Mouse (Mus musculus): ENCODE results near the gene Ncoa3. TPM values are rescaled to one million over a fixed set of nuclear protein-coding genes. Genes with fewer than 3 reads are reported as not detected.

Gene Ncoa3
- total and polyA plus RNA-seq, 3 experiments, result 20.1 to 32.1 (median 29.1) TPM

DNA sequence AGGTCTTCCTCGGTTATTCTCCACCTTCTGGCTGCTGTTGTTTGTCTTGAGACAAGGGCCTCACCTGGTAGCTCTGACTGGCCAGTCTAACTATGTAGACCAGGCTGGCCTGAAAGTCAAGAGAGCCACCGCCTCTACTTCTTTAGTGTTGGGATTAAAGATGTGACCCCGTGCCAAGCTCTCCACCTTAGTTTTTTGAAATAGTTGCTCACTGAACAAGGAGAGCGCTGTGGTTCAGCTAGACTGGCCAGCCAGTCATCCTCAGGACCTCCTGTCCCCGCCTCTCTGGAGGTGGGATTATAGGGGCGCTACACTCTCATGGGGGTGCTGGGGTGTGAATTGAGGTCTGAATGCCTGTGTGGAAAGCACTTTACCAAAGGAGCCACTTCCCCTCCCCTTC lies 7.5 kb upstream of the Ncoa3 start:
- Histone ChIP-seq H3K4me1 (ENCODE audit: control insufficient read depth, insufficient read depth, low read length) (peaks cover 23% of the 10 kb centered on the region), H3K36me3 (ENCODE audit: control insufficient read depth, insufficient read depth, low read length) (peaks cover 2% of the 10 kb centered on the region; the same call in 1 of the 2 replicates), H3K27ac (peak overlapping the region; percentile 44; the same call in 1 of the 2 replicates), H3K4me3 (no peak overlapping the region), H3K27me3 (ENCODE audit: control insufficient read depth, insufficient read depth, low read length) (no peaks in the 10 kb centered on the region), H3K79me2 (replicated peaks; ENCODE audit: control insufficient read depth, insufficient read depth, low read length) (no peaks in the 10 kb centered on the region), H3K9ac (ENCODE audit: low read depth, low read length) (no peak overlapping the region)
- no peak for DNase-seq
- TF ChIP-seq CTCF (IDR thresholded peaks at IDR 0.05), result no peak
- TF ChIP-seq POLR2A (IDR thresholded peaks at IDR 0.05; ENCODE audit: insufficient read depth, low read depth, low read length), result no peak
- no peak for TF ChIP-seq EP300 (IDR thresholded peaks at IDR 0.05; ENCODE audit: insufficient read depth, low read depth, low read length)
- intact Hi-C loops (cut with DNase I), result no loop called here
- 95% methylated on average over 6 of the region's 6 CpGs for WGBS

DNA sequence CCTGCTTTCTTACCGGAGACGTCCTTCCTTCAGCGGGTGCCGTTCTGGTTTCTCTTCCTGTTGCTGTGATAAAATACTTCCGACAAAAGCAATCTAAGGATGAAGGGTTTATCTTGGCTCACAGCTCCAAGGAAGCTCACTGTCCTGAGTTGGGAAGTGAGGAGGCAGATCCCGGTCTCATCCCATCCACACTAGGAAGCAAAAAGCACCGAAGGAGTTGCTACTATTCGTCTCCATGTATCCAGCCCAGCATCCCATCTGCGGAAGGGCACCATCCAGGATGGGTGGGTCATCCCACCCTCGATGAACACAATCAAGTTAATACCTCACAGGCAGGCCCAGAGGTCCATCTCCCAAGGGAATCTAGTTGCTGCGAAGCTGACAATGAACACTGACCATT lies 6.9 kb upstream of the Ncoa3 start:
- TF ChIP-seq POLR2A (IDR thresholded peaks at IDR 0.05; ENCODE audit: insufficient read depth, low read depth, low read length) (no peak), EP300 (IDR thresholded peaks at IDR 0.05; ENCODE audit: insufficient read depth, low read depth, low read length) (0 out of 2 replicates have a peak, but pooled peaks have one; percentile 31)
- H3K4me3 ChIP-seq, result no peak overlapping the region
- peak overlapping the region; percentile 44; the same call in 1 of the 2 replicates for H3K27ac ChIP-seq
- no peaks in the 10 kb centered on the region for H3K79me2 ChIP-seq (replicated peaks; ENCODE audit: control insufficient read depth, insufficient read depth, low read length)
- H3K9ac ChIP-seq (ENCODE audit: low read depth, low read length), result no peak overlapping the region
- no peak for DNase-seq
- H3K36me3 ChIP-seq (ENCODE audit: control insufficient read depth, insufficient read depth, low read length), result peaks cover 2% of the 10 kb centered on the region; the same call in 1 of the 2 replicates
- H3K4me1 ChIP-seq (ENCODE audit: control insufficient read depth, insufficient read depth, low read length), result peaks cover 23% of the 10 kb centered on the region
- intact Hi-C loops (cut with DNase I), result no loop called here
- WGBS, result 51% methylated on average over 11 of the region's 11 CpGs
- H3K27me3 ChIP-seq (ENCODE audit: control insufficient read depth, insufficient read depth, low read length), result no peaks in the 10 kb centered on the region

DNA sequence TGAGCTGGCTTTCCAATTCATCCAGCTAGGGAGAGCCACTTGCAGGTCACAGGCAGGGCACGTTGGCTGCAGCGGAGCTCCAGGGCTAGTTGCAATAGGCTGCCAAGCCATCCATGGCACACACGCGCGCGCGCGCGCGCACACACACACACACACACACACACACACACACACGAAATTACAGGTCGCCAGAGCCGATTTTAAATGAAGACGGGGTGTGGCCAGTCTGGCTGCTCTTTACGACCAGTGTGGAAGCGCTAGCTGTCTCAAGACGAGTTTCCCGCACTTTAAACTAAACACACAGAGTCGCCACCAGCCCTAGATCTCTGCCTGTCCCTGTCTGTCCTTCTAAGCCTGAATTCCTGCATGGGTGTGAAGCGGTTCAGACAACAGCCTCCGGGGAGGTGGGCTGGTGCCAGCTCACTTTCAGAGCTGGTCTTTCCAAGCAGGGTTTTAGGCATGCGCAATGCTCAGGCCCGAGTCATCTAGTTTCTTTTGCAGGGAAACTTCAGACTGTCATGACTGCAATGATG lies 5.4 kb upstream of the Ncoa3 start:
- no peaks in the 10 kb centered on the region for H3K27me3 ChIP-seq (ENCODE audit: control insufficient read depth, insufficient read depth, low read length)
- peak overlapping the region; percentile 54 for H3K4me3 ChIP-seq
- H3K27ac ChIP-seq, result peak overlapping the region; percentile 86
- peaks cover 20% of the 10 kb centered on the region for H3K4me1 ChIP-seq (ENCODE audit: control insufficient read depth, insufficient read depth, low read length)
- DNase-seq, result peak; percentile 78 to 86
- H3K9ac ChIP-seq (ENCODE audit: low read depth, low read length), result peak overlapping the region; percentile 55
- WGBS, result 6% methylated on average over 18 of the region's 23 CpGs
- TF ChIP-seq CTCF (IDR thresholded peaks at IDR 0.05), result peak; percentile 50
- TF ChIP-seq EP300 (IDR thresholded peaks at IDR 0.05; ENCODE audit: insufficient read depth, low read depth, low read length), result 0 out of 2 replicates have a peak, but pooled peaks have one; percentile 49
- TF ChIP-seq POLR2A (IDR thresholded peaks at IDR 0.05; ENCODE audit: insufficient read depth, low read depth, low read length), result peak; percentile 73
- peaks cover 2% of the 10 kb centered on the region; the same call in 1 of the 2 replicates for H3K36me3 ChIP-seq (ENCODE audit: control insufficient read depth, insufficient read depth, low read length)
- intact Hi-C loops (cut with DNase I), result no loop called here
- no peaks in the 10 kb centered on the region for H3K79me2 ChIP-seq (replicated peaks; ENCODE audit: control insufficient read depth, insufficient read depth, low read length)

DNA sequence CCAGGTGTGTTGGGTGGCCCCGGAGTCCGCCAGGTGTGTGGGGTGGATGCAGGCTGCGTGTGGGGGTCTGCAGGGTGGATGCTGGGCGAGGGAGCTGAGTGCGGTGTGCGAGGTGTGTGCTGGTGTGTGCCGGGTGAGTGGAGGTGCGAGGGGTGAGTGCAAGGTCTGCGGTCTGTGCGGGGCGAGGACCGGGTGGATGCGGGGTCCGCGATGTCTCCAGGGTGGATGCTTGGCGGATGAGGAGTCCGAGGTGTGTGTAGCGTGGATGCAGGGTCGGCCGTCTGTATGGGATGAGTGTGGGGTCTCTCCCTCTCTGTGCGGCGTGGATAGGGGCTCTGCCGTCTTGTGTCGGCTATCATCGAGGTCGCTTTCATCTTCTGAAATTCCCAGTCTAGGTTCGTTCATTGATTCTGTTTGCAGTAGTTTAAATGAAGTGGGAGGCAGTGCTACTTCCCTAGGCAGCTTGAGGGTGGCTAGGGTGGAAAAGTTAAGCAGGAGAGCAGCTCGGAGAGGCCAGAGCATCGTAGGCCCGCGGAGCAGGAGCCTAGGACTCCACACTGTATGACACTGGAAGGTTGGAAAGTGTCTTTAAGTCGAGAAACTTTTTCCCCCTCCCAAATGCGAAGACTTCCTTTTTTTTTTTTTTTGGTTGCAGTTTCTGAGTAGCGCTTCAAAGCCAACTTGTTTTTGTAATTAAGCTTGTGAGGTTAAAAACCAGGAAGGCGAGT lies 901 bp downstream of the Ncoa3 start:
- Histone ChIP-seq H3K27me3 (ENCODE audit: control insufficient read depth, insufficient read depth, low read length) (no peaks in the 10 kb centered on the region), H3K36me3 (ENCODE audit: control insufficient read depth, insufficient read depth, low read length) (peaks cover 20% of the 10 kb centered on the region), H3K79me2 (replicated peaks; ENCODE audit: control insufficient read depth, insufficient read depth, low read length) (peaks cover 6% of the 10 kb centered on the region), H3K4me3 (peak overlapping the region; percentile 91), H3K4me1 (ENCODE audit: control insufficient read depth, insufficient read depth, low read length) (peaks cover 12% of the 10 kb centered on the region), H3K27ac (peak overlapping the region; percentile 99), H3K9ac (ENCODE audit: low read depth, low read length) (peak overlapping the region; percentile 97)
- TF ChIP-seq EP300 (IDR thresholded peaks at IDR 0.05; ENCODE audit: insufficient read depth, low read depth, low read length) (no peak), POLR2A (IDR thresholded peaks at IDR 0.05; ENCODE audit: insufficient read depth, low read depth, low read length) (peak; percentile 46; the same call in 1 of the 2 replicates)
- intact Hi-C loops (cut with DNase I), result loop anchor here (2.0 to 5.0 kb wide), 4 partner anchors 39 to 79 kb away; no protein-coding TSS in a partner anchor
- 5% methylated on average over 34 of the region's 35 CpGs for WGBS
- peak in 1 of 2 experiments; percentile 52 for DNase-seq

DNA sequence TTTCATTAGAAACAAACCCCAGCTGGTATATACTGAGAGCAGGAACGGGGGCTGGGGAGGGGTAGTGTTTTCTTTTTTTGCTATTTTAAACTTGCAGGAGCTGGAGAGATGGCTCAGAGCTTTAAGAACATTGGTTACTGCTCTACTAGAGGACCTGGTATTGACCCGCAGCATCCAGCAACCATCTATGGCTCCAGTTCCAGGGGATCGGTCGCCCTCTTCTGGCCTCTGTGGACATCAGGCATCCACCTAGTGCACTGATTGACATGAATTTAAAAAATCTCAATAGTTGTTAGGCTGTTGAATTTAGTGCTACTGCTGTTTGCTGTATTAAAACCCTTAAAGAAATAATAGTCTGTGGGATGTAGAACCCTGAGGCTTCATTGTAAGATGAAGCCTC lies 1.9 kb downstream of the Ncoa3 start:
- no peak for DNase-seq
- Histone ChIP-seq H3K36me3 (ENCODE audit: control insufficient read depth, insufficient read depth, low read length) (peaks cover 23% of the 10 kb centered on the region), H3K4me3 (no peak overlapping the region), H3K9ac (ENCODE audit: low read depth, low read length) (no peak overlapping the region), H3K27me3 (ENCODE audit: control insufficient read depth, insufficient read depth, low read length) (no peaks in the 10 kb centered on the region), H3K27ac (no peak overlapping the region), H3K4me1 (ENCODE audit: control insufficient read depth, insufficient read depth, low read length) (peaks cover 19% of the 10 kb centered on the region), H3K79me2 (replicated peaks; ENCODE audit: control insufficient read depth, insufficient read depth, low read length) (peaks cover 6% of the 10 kb centered on the region)
- 98% methylated on average over 4 of the region's 4 CpGs for WGBS
- intact Hi-C loops (cut with DNase I), result loop anchor here (5.0 kb wide), 1 partner anchor 57 kb away; no protein-coding TSS in a partner anchor
- TF ChIP-seq EP300 (IDR thresholded peaks at IDR 0.05; ENCODE audit: insufficient read depth, low read depth, low read length) (no peak), CTCF (IDR thresholded peaks at IDR 0.05) (peak; percentile 19; the same call in 1 of the 2 replicates)

DNA sequence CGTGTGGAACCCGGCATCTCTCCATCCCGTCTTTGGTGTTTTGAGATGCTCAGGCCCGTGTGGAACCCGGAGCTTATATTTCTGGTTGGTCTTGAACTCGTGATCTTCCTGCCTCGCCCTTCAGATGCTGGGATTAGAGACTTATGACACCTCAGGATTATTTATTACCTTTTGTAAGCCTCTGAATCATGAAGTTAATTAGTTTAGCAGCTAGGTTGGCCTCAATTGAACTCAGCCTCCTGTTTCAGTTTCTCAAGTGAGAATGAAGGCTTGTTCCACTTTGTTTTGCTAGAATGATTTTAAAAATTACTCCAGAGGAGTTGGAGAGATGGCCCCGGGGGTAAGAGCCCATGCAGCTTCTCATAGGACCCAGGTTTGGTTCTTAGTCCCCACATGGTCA lies 3.3 kb downstream of the Ncoa3 start:
- peaks cover 32% of the 10 kb centered on the region for H3K36me3 ChIP-seq (ENCODE audit: control insufficient read depth, insufficient read depth, low read length)
- H3K9ac ChIP-seq (ENCODE audit: low read depth, low read length), result no peak overlapping the region
- H3K27ac ChIP-seq, result peak overlapping the region; percentile 21
- TF ChIP-seq CTCF (IDR thresholded peaks at IDR 0.05) (no peak), POLR2A (IDR thresholded peaks at IDR 0.05; ENCODE audit: insufficient read depth, low read depth, low read length) (no peak), EP300 (IDR thresholded peaks at IDR 0.05; ENCODE audit: insufficient read depth, low read depth, low read length) (no peak)
- no peak for DNase-seq
- intact Hi-C loops (cut with DNase I), result no loop called here
- H3K4me3 ChIP-seq, result no peak overlapping the region
- H3K27me3 ChIP-seq (ENCODE audit: control insufficient read depth, insufficient read depth, low read length), result no peaks in the 10 kb centered on the region
- H3K4me1 ChIP-seq (ENCODE audit: control insufficient read depth, insufficient read depth, low read length), result peaks cover 22% of the 10 kb centered on the region
- H3K79me2 ChIP-seq (replicated peaks; ENCODE audit: control insufficient read depth, insufficient read depth, low read length), result peaks cover 6% of the 10 kb centered on the region
- WGBS, result 71% methylated on average over 8 of the region's 8 CpGs

Measured in heart, adult 2 months (tissue).